Mouse (Mus musculus) frontal cortex, postnatal 25 days (tissue): Measurements from ENCODE around the gene Slc4a8.

Experiments used
- DNase-seq, 2 experiments: peaks; one replicate each; pipeline ENCODE4 v3.0.0; 2022; ENCODE audit warnings: low spot score in 2 of 2

Slc4a8 gene

DNA sequence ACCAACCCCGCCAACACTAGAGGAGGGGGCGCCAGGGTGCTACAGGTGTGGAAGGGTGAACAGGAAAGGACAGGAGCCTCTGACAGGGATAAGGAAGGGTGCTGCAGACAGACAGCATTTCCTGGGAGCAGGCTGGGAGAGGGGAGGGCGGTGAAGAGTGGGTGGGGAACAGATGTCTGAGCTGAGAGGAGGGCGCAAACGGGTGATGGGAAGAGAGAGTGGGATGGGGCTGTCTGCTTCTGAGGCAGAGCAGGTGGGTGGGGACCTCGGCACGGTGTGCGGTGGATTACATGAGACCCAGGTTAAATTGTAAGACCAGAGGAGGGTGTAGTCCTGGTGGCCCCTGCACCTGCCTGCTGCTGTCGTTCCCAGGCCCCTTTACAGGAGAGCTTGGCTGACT, 68.2 kb downstream of the Slc4a8 start:
- peak in 1 of 2 experiments; percentile 43 for DNase-seq

DNA sequence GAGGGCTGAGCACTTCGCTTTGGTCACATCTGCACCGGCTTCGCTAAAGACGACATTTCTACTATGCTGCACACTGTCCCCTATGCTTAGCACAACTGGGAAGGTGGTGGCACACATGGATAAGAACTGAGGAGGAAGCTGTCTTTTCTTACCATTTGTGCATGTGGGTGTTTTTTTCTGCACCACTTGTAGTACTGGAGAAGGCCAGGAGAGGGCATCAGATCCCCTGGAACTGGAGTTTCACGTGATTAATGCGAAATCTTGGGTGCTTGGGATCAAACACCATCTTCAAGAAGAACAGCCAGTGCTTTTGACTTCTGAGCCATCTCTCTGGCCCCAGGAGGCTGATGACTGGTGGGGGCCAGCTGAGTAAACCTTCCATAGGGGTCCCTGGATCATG, 69.1 kb downstream of the Slc4a8 start:
- no peak for DNase-seq

DNA sequence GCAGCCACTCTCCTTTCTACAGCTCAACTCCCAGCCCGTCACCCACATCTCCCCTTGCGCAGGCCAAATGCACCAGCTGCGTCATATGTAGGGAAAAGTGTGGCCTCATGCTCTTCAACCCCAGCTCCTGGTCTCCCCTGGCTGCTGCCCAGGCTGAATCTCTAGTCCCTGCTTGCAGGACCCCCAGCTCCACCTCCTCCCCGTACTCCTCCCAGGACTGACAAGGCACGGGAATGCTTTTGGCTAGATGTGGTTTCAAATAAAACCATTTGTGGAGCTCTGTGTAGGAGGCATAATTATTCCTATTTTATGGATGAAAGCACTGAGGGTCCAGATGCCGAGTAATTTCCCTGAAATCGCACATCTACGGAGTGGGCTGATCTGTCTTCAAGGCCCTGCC, 70.6 kb downstream of the Slc4a8 start:
- DNase-seq: no peak

DNA sequence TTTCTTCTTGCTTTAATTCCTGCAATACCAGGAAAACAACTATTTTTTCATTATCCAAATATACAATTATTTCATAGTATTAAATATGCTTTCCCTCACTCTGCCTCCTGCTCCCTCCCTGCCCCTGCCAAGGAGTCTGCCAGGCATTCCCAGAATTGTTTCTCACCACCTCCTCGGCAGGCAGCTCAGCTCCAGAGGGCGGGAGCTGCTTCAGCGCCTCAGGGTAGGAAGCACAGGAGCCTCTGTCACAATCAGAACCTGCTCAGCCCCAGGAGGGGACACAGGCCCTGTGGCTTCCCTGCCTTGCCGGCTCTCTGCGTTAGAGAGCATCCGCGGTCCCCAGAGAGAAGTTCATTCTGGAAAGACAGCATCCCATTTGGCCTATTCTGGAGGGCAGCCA, 71.2 kb downstream of the Slc4a8 start:
- peak in 1 of 2 experiments; percentile 48 for DNase-seq

DNA sequence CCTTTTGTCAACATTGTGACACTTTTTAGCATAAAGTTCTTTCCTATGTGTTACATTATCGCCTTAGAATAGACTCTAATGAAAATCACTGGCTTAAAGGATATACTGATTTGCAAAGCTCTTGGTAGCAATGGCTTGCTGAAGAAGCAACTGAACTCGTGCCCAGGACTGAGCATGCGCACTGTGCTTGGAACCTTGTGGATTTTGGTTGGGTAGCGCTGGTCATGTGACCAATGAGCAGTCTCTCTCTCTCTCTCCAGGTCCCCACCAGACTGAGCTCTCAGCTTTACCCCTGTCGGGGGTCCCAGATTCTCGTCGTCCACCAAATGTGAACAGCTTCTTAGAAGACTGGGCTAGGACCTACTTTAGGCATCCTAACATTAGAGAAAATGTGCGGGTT, 75.2 kb downstream of the Slc4a8 start:
- no peak for DNase-seq

DNA sequence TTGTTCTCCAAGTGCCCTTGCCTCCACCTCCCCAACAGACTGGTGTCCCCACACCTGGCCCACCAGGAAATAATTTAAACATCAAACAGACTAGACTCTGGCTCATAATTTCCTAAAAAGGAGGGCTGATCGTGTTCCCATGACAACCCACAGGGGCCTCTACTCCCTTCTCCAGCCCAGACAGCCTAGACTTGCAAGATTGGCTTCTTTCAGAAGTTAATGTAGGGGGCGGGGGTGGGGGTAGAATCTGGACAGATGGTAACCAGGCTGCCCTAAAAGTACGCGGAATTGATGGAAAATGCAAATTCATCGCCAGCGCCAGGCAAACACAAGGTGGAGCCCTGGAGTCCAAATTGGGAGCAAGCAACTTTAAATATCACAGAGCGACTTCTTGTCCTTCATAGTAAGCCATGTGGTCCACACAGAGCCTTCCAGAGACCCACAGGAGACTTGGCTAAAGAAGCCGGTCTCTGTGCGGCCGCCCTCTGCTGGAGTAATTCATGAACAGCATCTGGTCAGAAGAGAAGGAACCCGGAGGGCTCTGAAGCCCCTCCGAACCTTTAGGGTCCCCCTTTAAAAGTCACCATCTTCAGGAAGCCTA, 77.2 kb downstream of the Slc4a8 start:
- no peak for DNase-seq

DNA sequence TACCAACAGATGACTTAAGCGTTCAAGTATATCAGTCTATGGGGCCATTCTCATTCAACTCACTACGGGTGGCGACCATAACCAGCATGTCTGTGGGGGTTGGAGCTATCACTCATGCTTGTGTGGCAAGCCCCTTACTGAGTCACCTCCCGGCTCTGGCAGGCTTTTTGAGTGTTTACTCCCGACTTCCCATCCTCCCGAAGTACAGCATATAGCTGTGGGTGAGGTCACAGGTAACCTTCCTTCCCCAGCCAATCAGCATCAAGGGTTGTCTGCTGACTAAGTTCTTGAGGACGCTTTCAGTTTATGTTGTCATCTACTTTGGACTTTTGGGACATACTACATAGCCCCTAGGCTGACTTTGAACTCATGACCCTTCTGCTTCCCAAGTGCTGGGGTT, 82.8 kb downstream of the Slc4a8 start:
- no peak for DNase-seq

DNA sequence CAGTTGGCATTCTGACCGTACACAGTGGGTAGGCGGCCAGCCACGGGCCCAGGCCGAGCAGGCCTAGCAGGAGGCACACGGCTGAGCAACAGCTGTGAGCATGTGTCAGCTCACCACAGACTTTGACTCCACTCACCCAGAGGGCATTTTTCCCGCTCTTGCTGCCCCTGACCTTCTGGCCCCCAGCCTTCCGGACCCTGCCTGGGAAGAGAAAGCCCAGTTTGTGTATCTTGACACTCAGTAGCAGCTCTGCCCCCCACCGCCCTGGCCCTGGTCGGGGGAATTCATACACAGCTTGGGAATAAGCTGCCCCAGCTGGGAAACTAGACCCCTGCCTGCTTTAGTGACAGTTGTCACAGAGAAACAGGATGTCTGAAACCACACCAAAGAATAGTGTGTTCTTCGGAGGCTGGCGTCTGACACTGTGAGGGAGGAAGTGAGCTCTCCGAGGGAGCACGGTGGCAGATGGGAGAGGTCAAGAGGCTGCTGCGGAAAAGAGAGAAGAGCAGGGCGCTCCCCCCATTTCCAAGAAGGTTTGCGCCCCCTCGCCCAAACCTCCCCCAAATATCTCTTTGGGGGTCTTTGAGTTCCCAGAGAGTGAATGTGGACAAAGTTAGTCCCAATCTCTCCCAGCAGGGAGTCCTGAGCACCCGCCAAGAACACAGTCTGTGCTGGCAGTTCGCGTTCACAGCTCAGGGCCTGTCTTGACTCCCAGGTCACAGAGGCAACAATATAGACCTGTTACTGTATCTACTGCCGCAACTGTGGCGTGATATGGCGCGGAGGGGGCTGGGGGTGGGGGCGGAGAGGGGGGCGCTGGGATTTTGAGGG, 83.7 kb downstream of the Slc4a8 start:
- DNase-seq: no peak

DNA sequence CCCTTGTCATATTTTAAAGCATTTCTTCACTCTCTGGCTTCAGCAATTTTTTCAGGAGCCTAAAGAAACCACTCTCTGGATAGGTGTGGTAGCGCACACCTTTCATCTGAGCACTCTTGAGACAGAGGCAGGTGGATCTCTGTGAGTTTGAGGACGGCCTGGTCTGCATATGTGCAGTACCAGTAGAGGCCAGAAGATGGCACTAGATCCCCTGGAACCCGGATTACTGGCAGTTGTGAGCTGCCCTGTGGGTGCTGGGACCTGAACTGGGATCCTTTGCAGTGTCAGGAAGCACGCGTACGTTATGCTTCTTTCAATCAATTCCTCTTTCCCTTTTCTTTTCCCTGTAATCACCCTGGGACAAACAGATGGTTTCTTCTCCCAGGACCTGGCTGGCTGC, 85.6 kb downstream of the Slc4a8 start:
- no peak for DNase-seq

DNA sequence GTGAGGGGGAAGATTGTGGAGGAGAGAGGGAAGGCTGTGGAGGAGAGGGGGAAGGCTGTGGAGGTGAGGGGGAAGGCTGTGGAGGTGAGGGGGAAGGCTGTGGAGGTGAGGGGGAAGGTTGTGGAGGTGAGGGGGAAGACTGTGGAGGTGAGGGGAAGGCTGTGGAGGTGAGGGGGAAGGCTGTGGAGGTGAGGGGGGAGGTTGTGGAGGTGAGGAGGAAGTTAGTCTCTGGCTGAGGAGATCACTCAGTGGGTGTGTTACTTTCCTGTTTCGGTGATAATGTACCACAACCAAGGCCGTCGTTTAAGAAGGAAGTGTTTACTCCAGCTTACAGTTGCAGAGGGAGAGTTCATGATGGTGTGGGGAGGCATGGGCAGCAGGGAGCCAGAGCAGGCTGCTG, 96.0 kb downstream of the Slc4a8 start:
- no peak for DNase-seq

DNA sequence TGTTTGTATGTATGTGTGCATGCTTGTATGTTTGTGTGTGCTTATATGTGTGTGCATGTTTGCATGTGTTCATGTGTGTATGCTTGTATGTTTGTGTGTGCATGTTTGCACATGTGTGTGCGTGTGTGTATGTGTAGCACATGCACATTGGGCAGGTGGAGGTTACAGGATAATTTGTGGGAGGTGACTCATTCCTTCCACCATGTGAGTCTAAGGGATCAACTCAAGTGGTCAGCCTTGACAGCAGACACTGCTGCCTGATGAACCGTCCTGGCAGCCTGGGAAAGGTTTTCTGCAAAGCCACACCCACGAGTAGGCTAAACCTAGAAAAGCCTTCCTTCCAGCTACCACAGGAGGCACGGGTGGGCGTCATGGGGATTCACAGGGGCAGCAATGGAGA, 99.3 kb downstream of the Slc4a8 start:
- DNase-seq: no peak

DNA sequence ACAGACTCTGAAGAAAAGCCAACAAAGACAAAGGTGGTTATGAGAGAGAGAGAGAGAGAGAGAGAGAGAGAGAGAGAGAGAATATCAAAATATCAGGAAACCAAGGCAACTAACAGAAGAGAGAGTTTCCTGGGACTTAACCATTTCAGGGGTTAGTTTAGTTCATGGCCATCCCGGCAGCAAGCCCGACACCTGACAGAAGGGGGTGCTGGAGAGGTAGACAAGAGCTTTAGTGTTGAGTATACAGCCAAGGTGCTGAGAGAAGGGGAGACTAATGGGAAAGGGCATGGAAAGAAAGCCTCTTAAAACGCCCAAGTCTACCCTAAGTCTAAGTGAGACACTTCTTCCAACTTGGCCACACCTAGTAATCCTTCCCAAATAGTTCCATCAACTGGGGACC, 104.0 kb downstream of the Slc4a8 start:
- no peak for DNase-seq

DNA sequence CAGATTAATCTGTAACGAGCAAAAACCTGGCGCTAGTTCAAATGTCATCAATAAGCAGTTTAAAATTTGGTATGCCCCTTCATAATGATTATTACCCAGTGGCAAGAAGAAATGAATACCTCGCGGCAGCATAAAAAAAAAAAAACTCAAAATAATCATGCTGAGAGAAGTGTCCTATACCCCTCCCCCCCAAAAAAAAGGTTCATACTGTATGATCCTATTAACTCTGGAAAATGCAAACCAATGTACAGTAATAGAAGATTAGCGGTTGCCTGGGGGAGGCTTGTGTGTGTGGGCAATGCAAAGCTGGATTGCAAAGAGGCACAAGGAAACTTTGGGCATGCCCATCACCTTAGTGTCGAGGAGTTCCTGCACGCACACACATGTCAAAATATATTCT, 108.0 kb downstream of the Slc4a8 start, which contains the start of gene Scn8a:
Scn8a (plus strand) TSS at position 301 of the 400 bp plus-strand sequence.
- no peak for DNase-seq

DNA sequence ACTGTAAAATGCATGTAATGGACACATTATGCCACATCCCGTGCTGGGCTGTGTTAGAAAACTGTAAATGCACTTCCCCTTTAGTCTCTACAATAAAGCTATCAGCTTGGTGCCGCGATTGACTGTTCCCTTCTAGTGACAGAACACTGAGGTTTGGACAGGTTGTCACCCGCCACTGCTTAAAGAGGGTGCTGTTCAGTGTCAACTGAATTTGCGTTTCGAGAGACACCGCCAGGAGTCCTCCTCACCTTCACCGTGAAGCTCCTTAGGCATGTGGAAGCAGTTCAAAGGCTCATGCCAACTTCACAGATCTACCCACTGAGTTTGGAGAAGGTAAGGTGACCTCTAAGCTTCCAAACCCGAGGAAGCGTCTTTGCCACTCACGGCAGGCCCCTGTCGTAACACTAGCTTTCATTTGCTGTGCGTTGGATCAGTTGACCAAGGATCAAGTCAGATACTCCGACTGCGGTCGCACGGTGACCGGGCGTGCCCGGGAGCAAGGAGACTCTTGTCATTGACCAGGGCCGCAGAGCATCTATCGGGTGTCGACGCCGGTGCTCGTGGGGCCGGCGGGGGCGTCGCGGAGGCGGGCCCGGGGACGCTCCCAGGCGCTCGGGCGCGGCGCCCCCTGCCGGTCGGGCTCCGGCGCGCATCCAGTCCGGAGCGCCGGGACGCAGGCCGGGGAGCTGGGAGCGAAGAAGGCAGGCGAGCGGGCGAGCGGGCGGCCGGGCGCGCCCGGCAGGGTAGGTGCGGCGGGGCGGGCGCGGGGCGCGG, 108.6 kb downstream of the Slc4a8 start:
- DNase-seq: peak; percentile 61 to 68

DNA sequence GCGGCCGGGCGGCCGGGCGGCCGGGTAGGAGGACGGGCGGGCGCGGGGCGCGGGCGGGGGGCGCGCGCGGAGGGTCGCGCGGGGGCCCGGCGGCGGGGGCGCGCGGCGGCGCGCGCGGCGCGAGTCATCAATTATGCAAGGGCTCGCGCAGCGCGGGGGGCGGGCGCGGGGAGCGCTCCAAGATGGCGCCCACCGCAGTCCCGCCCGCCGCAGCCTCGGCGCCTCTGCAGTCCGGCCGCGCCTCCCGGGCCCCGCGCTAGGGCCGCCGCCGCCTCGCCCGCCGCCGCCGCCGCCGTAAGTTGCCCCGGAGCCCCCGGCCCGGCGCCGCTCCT, 109.2 kb downstream of the Slc4a8 start:
- DNase-seq: peak in 1 of 2 experiments; percentile 51

DNA sequence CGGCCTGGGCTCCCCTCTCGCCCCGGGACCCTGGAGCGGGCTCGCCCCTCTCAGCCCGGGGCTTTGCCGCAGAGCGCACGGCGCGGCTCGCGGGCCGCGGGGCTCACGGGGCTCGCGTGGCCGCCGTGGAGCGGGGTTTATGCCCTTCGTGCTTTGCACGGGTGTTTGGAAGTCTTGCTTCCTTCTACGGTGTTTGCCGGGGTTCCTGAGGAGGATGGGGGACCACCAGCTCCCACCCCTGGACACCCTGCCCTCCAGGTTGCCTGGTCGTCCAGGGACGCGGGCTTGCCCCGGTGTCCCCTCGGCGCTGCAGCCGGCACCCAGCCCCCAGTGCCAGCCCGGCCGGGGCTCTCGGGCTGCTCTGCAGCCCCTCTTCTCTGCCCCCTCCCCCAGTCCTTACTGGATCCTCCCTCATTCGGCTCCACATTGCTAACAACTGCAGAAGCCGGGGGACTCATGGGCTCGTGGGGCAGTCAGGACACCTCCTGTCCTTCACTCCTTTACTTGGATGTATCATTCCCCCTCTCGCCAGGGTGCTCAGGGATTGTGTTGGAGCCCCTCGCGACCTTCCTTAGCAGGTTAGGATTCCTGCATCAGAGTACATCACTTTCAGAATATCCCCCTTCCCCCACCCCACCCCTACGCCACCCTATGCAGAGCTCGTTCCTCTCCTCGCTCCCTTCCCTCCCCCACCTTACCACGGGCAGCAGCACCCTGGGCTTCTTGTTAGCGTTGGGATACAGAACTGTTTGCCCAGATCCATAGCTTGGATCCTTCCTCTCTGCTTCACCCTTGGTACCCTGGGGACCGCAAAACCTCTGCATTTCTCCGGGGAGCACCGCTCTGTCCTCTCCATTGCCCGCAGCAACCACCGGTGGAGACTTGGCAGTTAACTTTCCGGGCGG, 109.8 kb downstream of the Slc4a8 start:
- no peak for DNase-seq

DNA sequence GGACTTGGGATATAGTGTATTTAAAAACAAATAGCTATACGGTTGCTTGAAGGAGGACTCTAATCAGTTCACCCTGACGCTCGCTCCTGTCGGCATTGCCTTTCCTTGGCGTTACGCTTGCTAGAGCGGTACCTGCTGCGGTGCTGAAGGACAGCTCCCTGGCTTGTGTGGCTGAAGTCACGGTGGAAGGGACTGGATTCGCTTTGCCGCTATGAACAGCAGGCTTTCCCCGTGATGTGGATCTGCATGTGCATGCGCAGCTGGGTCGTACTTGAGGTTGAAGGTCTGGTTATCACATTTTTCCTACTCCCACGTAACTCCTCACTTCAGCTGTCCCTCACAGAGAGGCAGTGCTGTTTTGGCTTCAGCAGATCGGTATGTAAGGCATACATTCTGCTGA, 111.6 kb downstream of the Slc4a8 start:
- no peak for DNase-seq
